Mouse (Mus musculus) urinary bladder, postnatal 0 days (tissue): Measurements from ENCODE around the gene Rinl. TPM values are rescaled to one million over a fixed set of nuclear protein-coding genes. Genes with fewer than 3 reads are reported as not detected.

Experiments used
- polyA plus RNA-seq: library from polyadenylated mRNA; unstranded; fragments of >200 nt; fragmentation: Nextera tagmentation; extraction: Ambion mirVana; gene quantifications from 2 replicates; pipeline ENCODE4 v1.2.1, GENCODE M21; 2015

The Rinl gene
- polyA plus RNA-seq: 2.5 and 5.0 TPM in 2 replicates

GRCm38 (mm10) chr7:28788307-28789195 lies at the start of gene Rinl:
Gene Rinl, plus strand, starts transcription at chr7:28788969.

GRCm38 (mm10) chr7:28741709-28742438 lies 46.9 kb upstream of the Rinl start, which contains the start of the genes Mrps12 and Sars2:
Gene Mrps12, minus strand, starts transcription at chr7:28741820.
Gene Sars2, plus strand, starts transcription at chr7:28741992.

GRCm38 (mm10) chr7:28756079-28756478 lies 32.7 kb upstream of the Rinl start, which contains the start of gene Ccer2:
Gene Ccer2, plus strand, starts transcription at chr7:28756174.

GRCm38 (mm10) chr7:28766173-28766879 lies 22.4 kb upstream of the Rinl start, which contains the start of gene Sirt2:
Gene Sirt2, plus strand, starts transcription at chr7:28766735.

GRCm38 (mm10) chr7:28767462-28767965 lies 21.3 kb upstream of the Rinl start, which contains the start of gene Nfkbib:
Gene Nfkbib, minus strand, starts transcription at chr7:28767512.

GRCm38 (mm10) chr7:28808221-28808941 lies 19.6 kb downstream of the Rinl start, which contains the start of gene Hnrnpl:
Gene Hnrnpl, plus strand, starts transcription at chr7:28808541.

GRCm38 (mm10) chr7:28824941-28825685 lies 36.3 kb downstream of the Rinl start, which contains the start of gene Ech1:
Gene Ech1, plus strand, starts transcription at chr7:28825217.

GRCm38 (mm10) chr7:28833723-28834347 lies 45.1 kb downstream of the Rinl start, which contains the start of gene Lgals4:
Gene Lgals4, plus strand, starts transcription at chr7:28833854.

Other genes starting within 250 kb of the Rinl start
- not detected in 2 replicates for gene Sycn, start 248.1 kb upstream of the Rinl start, polyA plus RNA-seq
- 0.24 and 0.51 TPM in 2 replicates for gene Nccrp1, start 241.7 kb upstream of the Rinl start, polyA plus RNA-seq
- 14.6 and 20.1 TPM in 2 replicates for gene Samd4b, start 190.8 kb upstream of the Rinl start, polyA plus RNA-seq
- gene Pak4, start 190.8 kb upstream of the Rinl start, polyA plus RNA-seq: 24.3 and 28.8 TPM in 2 replicates
- gene Acp7, start 157.6 kb upstream of the Rinl start, polyA plus RNA-seq: not detected in 2 replicates
- 3.7 and 4.4 TPM in 2 replicates for gene Fbxo27, start 96.1 kb upstream of the Rinl start, polyA plus RNA-seq
- 8.5 and 9.1 TPM in 2 replicates for gene Fbxo17, start 72.2 kb upstream of the Rinl start, polyA plus RNA-seq
- gene Mrps12, start 47.1 kb upstream of the Rinl start, polyA plus RNA-seq: 105 and 106 TPM in 2 replicates
- 10.5 and 11.5 TPM in 2 replicates for gene Sars2, start 47.0 kb upstream of the Rinl start, polyA plus RNA-seq
- not detected in 2 replicates for gene Ccer2, start 32.8 kb upstream of the Rinl start, polyA plus RNA-seq
- 48.3 and 50.9 TPM in 2 replicates for gene Sirt2, start 22.2 kb upstream of the Rinl start, polyA plus RNA-seq
- 27.8 and 29.3 TPM in 2 replicates for gene Nfkbib, start 21.5 kb upstream of the Rinl start, polyA plus RNA-seq
- 146 and 168 TPM in 2 replicates for gene Hnrnpl, start 19.6 kb downstream of the Rinl start, polyA plus RNA-seq
- gene Ech1, start 36.2 kb downstream of the Rinl start, polyA plus RNA-seq: 269 and 271 TPM in 2 replicates
- 8.3 and 10.2 TPM in 2 replicates for gene Lgals4, start 44.9 kb downstream of the Rinl start, polyA plus RNA-seq
- 3.1 and 6.6 TPM in 2 replicates for gene Lgals7, start 74.9 kb downstream of the Rinl start, polyA plus RNA-seq
- 0.41 and 0.73 TPM in 2 replicates for gene Capn12, start 92.5 kb downstream of the Rinl start, polyA plus RNA-seq
- gene Actn4, start 173.4 kb downstream of the Rinl start, polyA plus RNA-seq: 305 and 365 TPM in 2 replicates
- gene Eif3k, start 192.9 kb downstream of the Rinl start, polyA plus RNA-seq: 304 and 321 TPM in 2 replicates
- 2.4 and 3.1 TPM in 2 replicates for gene Map4k1, start 193.1 kb downstream of the Rinl start, polyA plus RNA-seq